Mouse (Mus musculus): Measurements from ENCODE around the gene Cep131. TPM values are rescaled to one million over a fixed set of nuclear protein-coding genes. Genes with fewer than 3 reads are reported as not detected.

Gene Cep131
- 4.7 and 8.3 TPM in 2 replicates for polyA plus RNA-seq (2012; rRNA removed; ENCODE audit: low replicate concordance)

GRCm38 (mm10) chr11:120086702-120087152, at the start of gene Cep131:
Cep131 (minus strand) TSS chr11:120086827.

GRCm38 (mm10) chr11:120098588-120099511, 12.2 kb upstream of the Cep131 start, which contains the start of the genes Tepsin and Ndufaf8:
Tepsin (minus strand) TSS chr11:120098731.
Ndufaf8 (plus strand) TSS chr11:120098928.

DNA sequence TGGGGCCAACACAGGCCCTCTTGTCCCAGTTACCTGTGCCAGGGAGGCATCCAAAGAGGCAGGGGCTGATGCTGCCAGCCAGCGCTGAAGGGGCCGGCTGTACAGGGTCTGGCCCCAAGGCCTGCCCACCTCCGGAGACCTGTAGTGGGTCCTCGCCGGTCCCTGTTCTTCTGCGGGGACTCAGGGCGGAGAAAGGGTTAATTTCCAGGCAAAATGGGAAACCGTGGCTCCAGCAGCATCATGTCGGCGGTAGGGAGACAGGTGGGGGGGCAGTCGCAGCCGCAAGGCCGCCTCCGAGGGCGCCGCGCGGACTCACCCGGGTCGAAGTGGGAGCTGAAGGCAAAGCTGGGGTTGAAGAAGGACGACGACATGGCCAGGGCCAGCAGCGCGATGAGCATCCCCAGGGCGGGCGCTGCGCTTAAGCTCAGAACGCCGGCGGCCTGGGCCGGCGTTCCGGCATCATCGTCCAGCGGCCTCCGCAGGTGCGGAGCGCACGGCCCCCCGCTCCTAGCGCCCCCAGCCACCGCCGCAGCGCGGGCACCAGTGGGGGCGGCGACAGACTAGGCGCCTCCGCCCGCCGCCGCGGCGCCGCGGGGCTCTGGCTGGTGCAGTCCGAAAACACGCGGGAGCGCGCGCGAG, 40.0 kb downstream of the Cep131 start, which contains the start of gene Aatk:
Gene Aatk, minus strand, starts transcription at position 615 of the 639 bp plus-strand sequence.

Other genes with a start within 250 kb of the Cep131 start
- gene Chmp6, start 173.4 kb downstream of the Cep131 start, polyA plus RNA-seq (2012; rRNA removed; ENCODE audit: low replicate concordance), result 41.9 and 66.8 TPM in 2 replicates
- 53.5 and 75.9 TPM in 2 replicates for gene Baiap2, start 144.1 kb downstream of the Cep131 start, polyA plus RNA-seq (2012; rRNA removed; ENCODE audit: low replicate concordance)
- 39.8 and 48.6 TPM in 2 replicates for gene Aatk, start 39.7 kb downstream of the Cep131 start, polyA plus RNA-seq (2012; rRNA removed; ENCODE audit: low replicate concordance)
- 43.0 and 47.8 TPM in 2 replicates for gene Tepsin, start 11.9 kb upstream of the Cep131 start, polyA plus RNA-seq (2012; rRNA removed; ENCODE audit: low replicate concordance)
- gene Ndufaf8, start 12.1 kb upstream of the Cep131 start, polyA plus RNA-seq (2012; rRNA removed; ENCODE audit: low replicate concordance), result 37.7 and 69.0 TPM in 2 replicates
- gene Slc38a10, start 64.5 kb upstream of the Cep131 start, polyA plus RNA-seq (2012; rRNA removed; ENCODE audit: low replicate concordance), result 225 and 262 TPM in 2 replicates
- 8.7 and 13.2 TPM in 2 replicates for gene Bahcc1, start 146.1 kb upstream of the Cep131 start, polyA plus RNA-seq (2012; rRNA removed; ENCODE audit: low replicate concordance)